Mouse (Mus musculus): ENCODE measurements around the gene Gm29564. TPM values are rescaled to one million over a fixed set of nuclear protein-coding genes. Genes with fewer than 3 reads are reported as not detected.
"Not testable (repeated sequence)": the region's sequence is repeated elsewhere in the genome, so short reads cannot be mapped to it uniquely, and the experiment has no call there.

Gene Gm29564
- total RNA-seq (2014; fragmentation: Nextera tagmentation) (not detected in 2 replicates), total RNA-seq (2017) (not detected in 2 replicates)

DNA sequence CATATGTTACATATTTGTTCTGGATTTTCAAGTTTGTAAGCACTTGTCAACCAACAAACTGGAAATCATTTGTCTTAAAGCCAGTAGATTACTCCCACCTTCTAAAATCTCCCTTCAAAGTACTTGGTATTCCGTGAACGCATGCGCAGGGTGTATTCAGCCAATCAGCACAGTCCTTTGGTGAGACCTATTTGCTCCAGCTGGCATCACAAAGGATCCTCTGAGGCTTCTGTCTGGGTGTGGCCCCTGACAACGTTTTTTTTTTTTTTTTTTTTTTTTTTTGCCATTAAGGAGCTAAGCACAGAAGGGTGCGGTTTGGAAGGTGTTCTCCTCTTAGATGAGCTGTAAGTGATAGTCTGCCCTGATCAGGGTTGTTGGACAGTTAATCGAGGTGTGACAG lies at the start of gene Gm29564:
Gm29564 (plus strand) TSS at position 301 of the 400 bp plus-strand sequence.
- not testable (repeated sequence) for ATAC-seq (replicated peaks; ENCODE audit: poor library complexity, severe bottlenecking)

Other genes with a start within 250 kb of the Gm29564 start
- not detected in 2 replicates for gene Gm20867, start 249.8 kb upstream of the Gm29564 start, total RNA-seq (2014; fragmentation: Nextera tagmentation)
- not detected in 2 replicates for gene Gm20867, start 249.8 kb upstream of the Gm29564 start, total RNA-seq (2017)